Mouse (Mus musculus) embryonic facial prominence, embryonic 14.5 days (tissue): Measurements from ENCODE around the gene Sik2. TPM values are rescaled to one million over a fixed set of nuclear protein-coding genes. Genes with fewer than 3 reads are reported as not detected.

Experiments
- ATAC-seq: fragments of 200-750 bp; cut with Nextera tagmentation; 2 replicates; pipeline ENCODE4 v1.8.0; 2017; ENCODE audit warnings: low read depth, moderate number of reproducible peaks, moderate TSS enrichment
- DNase-seq: peaks from one replicate; pipeline ENCODE4 v3.0.0-alpha.2; 2015; ENCODE audit warnings: low spot score
- H3K27ac ChIP-seq: fragments of 300-500 bp; sonication (generic); replicated peaks from 2 replicates; pipeline ENCODE4 v1.5.1; 2014; ENCODE audit warnings: low read depth, mild to moderate bottlenecking, low read length, moderate library complexity
- H3K27me3 ChIP-seq: fragments of 300-500 bp; sonication (generic); replicated peaks from 2 replicates; pipeline ENCODE4 v1.6.1; 2014; ENCODE audit warnings: low read length; ENCODE audit not compliant: control insufficient read depth, insufficient read depth
- H3K36me3 ChIP-seq: fragments of 300-500 bp; sonication (generic); 2 replicates; pipeline ENCODE4 v1.6.1; 2014; ENCODE audit warnings: low read length, mixed read lengths; ENCODE audit not compliant: control insufficient read depth, insufficient read depth
- H3K4me1 ChIP-seq: fragments of 300-500 bp; sonication (generic); 2 replicates; pipeline ENCODE4 v1.6.1; 2014; ENCODE audit warnings: antibody characterized with exemption, low read length; ENCODE audit not compliant: control insufficient read depth, insufficient read depth
- H3K4me2 ChIP-seq: fragments of 300-500 bp; sonication (generic); 2 replicates; pipeline ENCODE4 v1.6.1; 2014; ENCODE audit warnings: low read depth, mild to moderate bottlenecking, low read length, moderate library complexity, mixed read lengths
- H3K4me3 ChIP-seq: fragments of 300-500 bp; sonication (generic); 2 replicates; pipeline ENCODE4 v1.5.1; 2014; ENCODE audit warnings: low read depth, mild to moderate bottlenecking, low read length
- H3K9ac ChIP-seq: fragments of 300-500 bp; sonication (generic); 2 replicates; pipeline ENCODE4 v1.6.1; 2014; ENCODE audit warnings: low read depth, mild to moderate bottlenecking, low read length, moderate library complexity, mixed read lengths
- H3K9me3 ChIP-seq: fragments of 300-500 bp; sonication (generic); 2 replicates; pipeline ENCODE4 v1.6.1; 2016; ENCODE audit warnings: low read length; ENCODE audit not compliant: control insufficient read depth
- WGBS: fragments of 180-500 bp; shearing (Covaris S2); extraction: QIAGEN DNeasy Blood & Tissue Kit; methylation state at CpG from one replicate; pipeline ENCODE4 v1.1.7; 2014; 5-methylcytosine and 5-hydroxymethylcytosine counted together
- polyA plus RNA-seq: library from polyadenylated mRNA; unstranded; fragments of >200 nt; fragmentation: Nextera tagmentation; extraction: Ambion mirVana; gene quantifications from 2 replicates; pipeline ENCODE4 v1.2.1, GENCODE M21; 2014

Sik2 gene
- polyA plus RNA-seq, 1 experiment from 2014 or later: 15.8 TPM

- Histone ChIP-seq H3K9me3 (no peaks in the 10 kb centered on the region), H3K9ac (no peak overlapping the region), H3K27ac (no peak overlapping the region; the same call in 1 of the 2 replicates), H3K4me3 (no peak overlapping the region), H3K4me2 (no peak overlapping the region), H3K27me3 (no peaks in the 10 kb centered on the region), H3K4me1 (peaks cover 36% of the 10 kb centered on the region), H3K36me3 (peaks cover 20% of the 10 kb centered on the region; the same call in 1 of the 2 replicates)
- DNase-seq (peak; percentile 50), ATAC-seq (peak; percentile 39; the same call in 1 of the 2 replicates)
- 38% methylated on average over 4 of the region's 4 CpGs for WGBS
Observed at GRCm38 (mm10) chr9:50887351-50887750, 121.5 kb downstream of the Sik2 start.

GRCm38 (mm10) chr9:50886870-50887269 lies 122.0 kb downstream of the Sik2 start:
- H3K9ac ChIP-seq: no peak overlapping the region

GRCm38 (mm10) chr9:50885600-50885987 lies 123.3 kb downstream of the Sik2 start:
- peaks cover 25% of the 10 kb centered on the region; the same call in 1 of the 2 replicates for H3K36me3 ChIP-seq

More at GRCm38 (mm10) chr9:50886870-50887269, 122.0 kb downstream of the Sik2 start:
- Histone ChIP-seq H3K4me2 (no peak overlapping the region), H3K9me3 (no peaks in the 10 kb centered on the region), H3K4me1 (peaks cover 36% of the 10 kb centered on the region), H3K4me3 (no peak overlapping the region), H3K27me3 (no peaks in the 10 kb centered on the region), H3K36me3 (peaks cover 20% of the 10 kb centered on the region; the same call in 1 of the 2 replicates), H3K27ac (no peak overlapping the region; the same call in 1 of the 2 replicates)
- no peak for DNase-seq
- no peak for ATAC-seq
- WGBS: 100% methylated on average over 1 of the region's 1 CpGs

GRCm38 (mm10) chr9:50884741-50885599 lies 123.9 kb downstream of the Sik2 start:
- Histone ChIP-seq H3K4me1 (peaks cover 36% of the 10 kb centered on the region), H3K9me3 (no peaks in the 10 kb centered on the region), H3K4me3 (no peak overlapping the region), H3K36me3 (peaks cover 31% of the 10 kb centered on the region), H3K4me2 (no peak overlapping the region; the same call in 1 of the 2 replicates), H3K27me3 (no peaks in the 10 kb centered on the region), H3K27ac (peak overlapping the region; percentile 75), H3K9ac (no peak overlapping the region)
- DNase-seq: peak; percentile 83
- ATAC-seq: peak; percentile 5; the same call in 1 of the 2 replicates
- 51% methylated on average over 10 of the region's 10 CpGs for WGBS

More at GRCm38 (mm10) chr9:50885600-50885987, 123.3 kb downstream of the Sik2 start:
- Histone ChIP-seq H3K27ac (peak overlapping the region; percentile 75; the same call in 1 of the 2 replicates), H3K4me1 (peaks cover 36% of the 10 kb centered on the region), H3K27me3 (no peaks in the 10 kb centered on the region), H3K4me2 (no peak overlapping the region), H3K4me3 (no peak overlapping the region), H3K9ac (no peak overlapping the region), H3K9me3 (no peaks in the 10 kb centered on the region)
- no peak for ATAC-seq
- WGBS: 53% methylated on average over 1 of the region's 1 CpGs
- no peak for DNase-seq

- peak; percentile 41 for DNase-seq
- 61% methylated on average over 8 of the region's 8 CpGs for WGBS
- no peaks in the 10 kb centered on the region for H3K9me3 ChIP-seq
- H3K4me3 ChIP-seq: no peak overlapping the region
- no peak overlapping the region; the same call in 1 of the 2 replicates for H3K9ac ChIP-seq
- H3K36me3 ChIP-seq: peaks cover 37% of the 10 kb centered on the region
- ATAC-seq: no peak
- no peak overlapping the region for H3K4me2 ChIP-seq
- no peaks in the 10 kb centered on the region for H3K27me3 ChIP-seq
- peak overlapping the region; percentile 75 for H3K27ac ChIP-seq
- H3K4me1 ChIP-seq: peaks cover 36% of the 10 kb centered on the region
Observed at GRCm38 (mm10) chr9:50884093-50884492, 124.8 kb downstream of the Sik2 start.

GRCm38 (mm10) chr9:50882183-50882582 lies 126.7 kb downstream of the Sik2 start:
- no peak overlapping the region for H3K4me2 ChIP-seq
- no peaks in the 10 kb centered on the region for H3K9me3 ChIP-seq
- H3K4me3 ChIP-seq: no peak overlapping the region
- DNase-seq (no peak), ATAC-seq (no peak)
- H3K36me3 ChIP-seq: peaks cover 53% of the 10 kb centered on the region
- H3K27me3 ChIP-seq: no peaks in the 10 kb centered on the region
- H3K27ac ChIP-seq: no peak overlapping the region
- peaks cover 24% of the 10 kb centered on the region for H3K4me1 ChIP-seq
- no peak overlapping the region for H3K9ac ChIP-seq
- 91% methylated on average over 2 of the region's 2 CpGs for WGBS

- WGBS: 84% methylated on average over 3 of the region's 3 CpGs
- Histone ChIP-seq H3K36me3 (peaks cover 87% of the 10 kb centered on the region), H3K27ac (no peak overlapping the region), H3K9ac (no peak overlapping the region), H3K9me3 (no peaks in the 10 kb centered on the region), H3K4me3 (no peak overlapping the region), H3K4me1 (no peaks in the 10 kb centered on the region), H3K4me2 (no peak overlapping the region), H3K27me3 (no peaks in the 10 kb centered on the region)
- ATAC-seq: no peak
- no peak for DNase-seq
Observed at GRCm38 (mm10) chr9:50877431-50877830, 131.4 kb downstream of the Sik2 start.

GRCm38 (mm10) chr9:50876287-50876686 lies 132.6 kb downstream of the Sik2 start:
- H3K4me1 ChIP-seq: no peaks in the 10 kb centered on the region
- H3K9me3 ChIP-seq: no peaks in the 10 kb centered on the region
- H3K4me3 ChIP-seq: no peak overlapping the region
- H3K27ac ChIP-seq: no peak overlapping the region
- peaks cover 81% of the 10 kb centered on the region for H3K36me3 ChIP-seq
- no peaks in the 10 kb centered on the region for H3K27me3 ChIP-seq
- DNase-seq: no peak
- H3K4me2 ChIP-seq: no peak overlapping the region
- WGBS: 96% methylated on average over 3 of the region's 3 CpGs
- ATAC-seq: no peak
- H3K9ac ChIP-seq: no peak overlapping the region
